Mouse (Mus musculus) liver, embryonic 14.5 days (tissue): ENCODE results near the gene Bbc3.

Experiments
- CTCF ChIP-seq: IDR thresholded peaks from 2 replicates; pipeline ENCODE4 v1.5.1; 2016; ENCODE audit warnings: antibody characterized with exemption, low read depth, control low read depth
- EP300 ChIP-seq: IDR thresholded peaks from 2 replicates; pipeline ENCODE4 v1.6.1; 2016; ENCODE audit warnings: antibody characterized with exemption, low read depth

DNA sequence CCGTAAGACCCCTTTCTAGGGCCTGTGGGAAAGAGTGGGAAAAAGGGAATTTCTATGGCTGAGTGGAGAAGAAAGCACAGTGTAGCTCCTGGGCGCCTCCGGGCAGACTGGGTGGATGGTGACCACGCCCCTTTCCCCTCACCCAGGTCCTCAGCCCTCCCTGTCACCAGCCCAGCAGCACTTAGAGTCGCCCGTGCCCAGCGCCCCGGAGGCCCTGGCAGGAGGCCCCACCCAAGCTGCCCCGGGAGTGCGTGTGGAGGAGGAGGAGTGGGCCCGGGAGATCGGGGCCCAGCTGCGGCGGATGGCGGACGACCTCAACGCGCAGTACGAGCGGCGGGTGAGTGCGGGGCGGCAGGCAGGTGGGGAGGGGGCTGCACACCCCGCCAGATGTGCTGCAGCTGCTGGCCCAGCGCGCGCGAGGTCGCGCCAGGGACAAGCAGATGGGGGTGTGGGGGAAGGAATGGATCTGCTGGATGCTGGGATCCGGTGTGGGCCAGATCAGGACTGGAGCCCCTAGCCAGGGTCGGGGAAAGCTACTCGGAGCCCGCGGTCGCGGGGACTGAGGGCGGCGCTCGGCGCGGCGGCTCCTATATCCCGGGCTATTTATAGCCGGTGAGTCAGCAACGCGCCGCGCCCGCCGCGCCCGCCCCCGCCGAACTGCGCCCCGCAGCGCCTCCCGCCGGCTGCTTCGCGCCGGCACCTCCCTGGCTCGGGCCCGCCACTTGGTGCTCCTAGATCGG, 5.5 kb downstream of the Bbc3 start:
- TF ChIP-seq EP300, result no peak; the same call in 1 of the 2 replicates
- TF ChIP-seq CTCF, result peak; percentile 35; the same call in 1 of the 2 replicates
